Mouse (Mus musculus): Measurements from ENCODE around the gene Rhof. TPM values are rescaled to one million over a fixed set of nuclear protein-coding genes. Genes with fewer than 3 reads are reported as not detected.
A peak's percentile ranks its signal among the peaks of the same experiment; 100 is the strongest.

The Rhof gene
- polyA plus RNA-seq, 1 experiment = 70.7 TPM

GRCm38 (mm10) chr5:123125105-123125504 lies 7.4 kb downstream of the Rhof start:
- Histone ChIP-seq H3K4me3 (ENCODE audit: extremely low read depth, insufficient read depth, insufficient read length) (no peak overlapping the region), H3K27me3 (ENCODE audit: control insufficient read depth, insufficient read depth, low read length) (no peaks in the 10 kb centered on the region), H3K4me1 (ENCODE audit: control insufficient read depth, insufficient read depth, insufficient read length) (peaks cover 28% of the 10 kb centered on the region; the same call in 1 of the 2 replicates), H3K27ac (ENCODE audit: insufficient read depth, low read length) (peak overlapping the region; percentile 69), H3K36me3 (ENCODE audit: control insufficient read depth, insufficient read depth, low read length) (peaks cover 16% of the 10 kb centered on the region)
- no peak for DNase-seq (ENCODE audit: low read depth in 1 of 2, low spot score in 2 of 2)
- WGBS = 56% methylated on average over 6 of the region's 6 CpGs
- no peak for TF ChIP-seq POLR2A (IDR thresholded peaks at IDR 0.05; ENCODE audit: low read depth, low read length)

DNA sequence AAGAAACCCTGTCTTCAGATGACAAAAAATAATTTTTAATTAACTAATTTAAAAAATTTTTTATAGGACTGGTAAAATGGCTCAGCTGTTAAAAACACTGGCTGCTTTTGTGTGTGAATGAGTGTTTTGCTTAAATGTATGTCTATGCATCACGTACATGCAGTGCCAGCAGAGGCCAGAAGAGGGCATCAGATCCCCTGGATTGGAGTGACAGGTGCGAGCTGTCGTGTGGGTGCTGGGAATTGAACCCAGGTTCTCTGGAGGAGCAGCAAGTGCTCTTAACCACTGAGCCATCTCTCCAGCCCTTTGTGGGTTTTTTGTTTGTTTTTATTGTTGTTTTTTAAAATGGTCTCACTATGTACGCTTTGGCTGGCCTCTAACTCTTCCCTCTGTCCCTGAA lies 10.3 kb downstream of the Rhof start:
- WGBS = 92% methylated on average over 4 of the region's 4 CpGs
- Histone ChIP-seq H3K4me1 (ENCODE audit: control insufficient read depth, insufficient read depth, insufficient read length) (peaks cover 13% of the 10 kb centered on the region; the same call in 1 of the 2 replicates), H3K4me3 (ENCODE audit: extremely low read depth, insufficient read depth, insufficient read length) (no peak overlapping the region), H3K27me3 (ENCODE audit: control insufficient read depth, insufficient read depth, low read length) (no peaks in the 10 kb centered on the region), H3K36me3 (ENCODE audit: control insufficient read depth, insufficient read depth, low read length) (peaks cover 33% of the 10 kb centered on the region), H3K27ac (ENCODE audit: insufficient read depth, low read length) (no peak overlapping the region)
- DNase-seq (ENCODE audit: low read depth in 1 of 2, low spot score in 2 of 2) = no peak
- TF ChIP-seq CTCF (IDR thresholded peaks at IDR 0.05; ENCODE audit: extremely low read depth, insufficient read depth, insufficient read length, insufficient replicate concordance) (peak; percentile 31; the same call in 1 of the 2 replicates), POLR2A (IDR thresholded peaks at IDR 0.05; ENCODE audit: low read depth, low read length) (no peak)

DNA sequence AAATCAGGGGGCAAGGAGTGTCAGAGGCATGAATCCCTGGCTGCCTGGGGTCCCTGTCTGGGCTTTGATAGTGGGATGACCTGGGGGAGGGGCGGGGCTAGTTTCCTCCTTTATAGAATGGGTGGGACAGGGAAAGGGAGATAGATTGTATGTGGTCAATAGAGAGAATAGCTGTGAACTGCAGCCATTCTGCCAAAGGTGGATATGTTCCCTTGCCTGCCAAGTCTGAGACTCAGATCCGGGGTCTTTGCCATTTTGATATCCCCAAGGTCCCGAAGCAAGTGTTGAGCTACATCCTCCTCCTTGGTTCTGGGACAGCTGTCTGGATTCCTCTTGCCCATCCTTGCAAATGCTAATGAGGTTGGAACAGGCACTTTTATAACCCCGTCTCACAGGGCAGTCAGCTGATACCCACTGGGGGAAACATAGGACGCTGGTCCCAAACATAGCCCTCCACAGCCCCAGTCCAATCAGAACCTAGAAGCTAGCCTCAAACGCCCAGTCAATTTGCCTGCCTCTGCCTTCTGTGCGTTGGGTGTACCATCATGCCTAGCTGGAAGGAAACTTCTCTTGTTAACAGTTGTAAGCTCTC lies 11.8 kb downstream of the Rhof start:
- Histone ChIP-seq H3K36me3 (ENCODE audit: control insufficient read depth, insufficient read depth, low read length) (peaks cover 36% of the 10 kb centered on the region), H3K4me3 (ENCODE audit: extremely low read depth, insufficient read depth, insufficient read length) (no peak overlapping the region), H3K4me1 (ENCODE audit: control insufficient read depth, insufficient read depth, insufficient read length) (peaks cover 2% of the 10 kb centered on the region; the same call in 1 of the 2 replicates), H3K27me3 (ENCODE audit: control insufficient read depth, insufficient read depth, low read length) (no peaks in the 10 kb centered on the region), H3K27ac (ENCODE audit: insufficient read depth, low read length) (no peak overlapping the region)
- WGBS = 92% methylated on average over 7 of the region's 7 CpGs
- TF ChIP-seq POLR2A (IDR thresholded peaks at IDR 0.05; ENCODE audit: low read depth, low read length) = no peak
- TF ChIP-seq CTCF (IDR thresholded peaks at IDR 0.05; ENCODE audit: extremely low read depth, insufficient read depth, insufficient read length, insufficient replicate concordance) = no peak
- DNase-seq (ENCODE audit: low read depth in 1 of 2, low spot score in 2 of 2) = no peak

DNA sequence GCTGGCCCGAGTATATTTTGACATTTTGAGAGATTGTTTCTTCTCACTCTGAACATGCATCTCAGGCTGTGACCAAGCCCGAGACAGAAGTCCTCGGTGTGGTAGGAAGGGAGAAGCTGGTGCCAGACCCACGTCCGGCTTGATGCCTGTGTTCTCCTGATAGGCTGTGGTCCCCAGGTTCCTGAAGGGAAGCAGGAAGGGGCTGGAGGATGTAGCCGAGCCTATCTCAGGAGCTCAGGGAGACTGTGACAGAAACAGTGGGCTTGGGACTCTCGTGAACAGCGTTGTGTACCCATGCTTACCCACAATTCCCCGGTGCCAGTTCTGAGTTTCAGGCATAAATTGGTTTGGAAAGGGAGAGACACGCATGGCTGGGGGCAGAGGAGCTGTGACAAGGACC lies 13.7 kb downstream of the Rhof start:
- H3K36me3 ChIP-seq (ENCODE audit: control insufficient read depth, insufficient read depth, low read length) = peaks cover 36% of the 10 kb centered on the region
- no peak for TF ChIP-seq CTCF (IDR thresholded peaks at IDR 0.05; ENCODE audit: extremely low read depth, insufficient read depth, insufficient read length, insufficient replicate concordance)
- no peak for TF ChIP-seq POLR2A (IDR thresholded peaks at IDR 0.05; ENCODE audit: low read depth, low read length)

GRCm38 (mm10) chr5:123117773-123118172 lies 14.7 kb downstream of the Rhof start:
- no peak for DNase-seq (ENCODE audit: low read depth in 1 of 2, low spot score in 2 of 2)
- no peak overlapping the region for H3K27ac ChIP-seq (ENCODE audit: insufficient read depth, low read length)
- peaks cover 31% of the 10 kb centered on the region for H3K36me3 ChIP-seq (ENCODE audit: control insufficient read depth, insufficient read depth, low read length)
- no peak overlapping the region for H3K4me3 ChIP-seq (ENCODE audit: extremely low read depth, insufficient read depth, insufficient read length)
- no peaks in the 10 kb centered on the region for H3K4me1 ChIP-seq (ENCODE audit: control insufficient read depth, insufficient read depth, insufficient read length)
- 88% methylated on average over 8 of the region's 8 CpGs for WGBS
- TF ChIP-seq CTCF (IDR thresholded peaks at IDR 0.05; ENCODE audit: extremely low read depth, insufficient read depth, insufficient read length, insufficient replicate concordance) = no peak
- no peak for TF ChIP-seq POLR2A (IDR thresholded peaks at IDR 0.05; ENCODE audit: low read depth, low read length)
- no peaks in the 10 kb centered on the region for H3K27me3 ChIP-seq (ENCODE audit: control insufficient read depth, insufficient read depth, low read length)

More for the DNA sequence above, 13.7 kb downstream of the Rhof start:
- 61% methylated on average over 10 of the region's 10 CpGs for WGBS
- Histone ChIP-seq H3K27ac (ENCODE audit: insufficient read depth, low read length) (no peak overlapping the region), H3K4me3 (ENCODE audit: extremely low read depth, insufficient read depth, insufficient read length) (no peak overlapping the region), H3K27me3 (ENCODE audit: control insufficient read depth, insufficient read depth, low read length) (no peaks in the 10 kb centered on the region), H3K4me1 (ENCODE audit: control insufficient read depth, insufficient read depth, insufficient read length) (no peaks in the 10 kb centered on the region)
- DNase-seq (ENCODE audit: low read depth in 1 of 2, low spot score in 2 of 2) = no peak

- H3K4me1 ChIP-seq (ENCODE audit: control insufficient read depth, insufficient read depth, insufficient read length) = no peaks in the 10 kb centered on the region
- H3K27me3 ChIP-seq (ENCODE audit: control insufficient read depth, insufficient read depth, low read length) = no peaks in the 10 kb centered on the region
- no peak overlapping the region for H3K27ac ChIP-seq (ENCODE audit: insufficient read depth, low read length)
- 18% methylated on average over 10 of the region's 10 CpGs for WGBS
- no peak for TF ChIP-seq POLR2A (IDR thresholded peaks at IDR 0.05; ENCODE audit: low read depth, low read length)
- TF ChIP-seq CTCF (IDR thresholded peaks at IDR 0.05; ENCODE audit: extremely low read depth, insufficient read depth, insufficient read length, insufficient replicate concordance) = peak; percentile 96
- DNase-seq (ENCODE audit: low read depth in 1 of 2, low spot score in 2 of 2) = peak; percentile 44 to 81
- peaks cover 28% of the 10 kb centered on the region for H3K36me3 ChIP-seq (ENCODE audit: control insufficient read depth, insufficient read depth, low read length)
- no peak overlapping the region for H3K4me3 ChIP-seq (ENCODE audit: extremely low read depth, insufficient read depth, insufficient read length)
Measured at GRCm38 (mm10) chr5:123117257-123117656, 15.2 kb downstream of the Rhof start.

DNA sequence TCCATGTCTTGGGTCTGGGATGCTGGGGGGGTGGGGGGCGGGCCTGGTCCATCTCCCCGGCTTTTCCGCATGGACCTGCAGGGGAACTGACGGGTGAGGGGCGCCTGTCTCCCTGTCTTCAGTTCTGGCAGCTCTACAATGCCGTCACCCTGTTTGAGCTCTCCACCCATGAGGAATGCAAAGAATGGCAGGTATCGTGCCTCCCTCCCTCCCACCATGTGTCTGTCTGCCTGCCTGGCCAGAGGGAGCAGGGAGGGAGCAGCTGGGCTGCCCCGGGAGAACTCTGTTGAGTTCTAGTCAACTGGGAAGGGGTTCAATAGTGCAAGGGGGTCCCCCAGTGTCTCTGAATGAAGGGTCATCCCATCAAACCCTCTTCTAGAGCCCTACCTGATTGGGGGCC lies 16.4 kb downstream of the Rhof start:
- no peak overlapping the region for H3K4me3 ChIP-seq (ENCODE audit: extremely low read depth, insufficient read depth, insufficient read length)
- TF ChIP-seq CTCF (IDR thresholded peaks at IDR 0.05; ENCODE audit: extremely low read depth, insufficient read depth, insufficient read length, insufficient replicate concordance) (no peak), POLR2A (IDR thresholded peaks at IDR 0.05; ENCODE audit: low read depth, low read length) (no peak)
- peaks cover 28% of the 10 kb centered on the region for H3K36me3 ChIP-seq (ENCODE audit: control insufficient read depth, insufficient read depth, low read length)
- WGBS = 92% methylated on average over 8 of the region's 8 CpGs
- no peak for DNase-seq (ENCODE audit: low read depth in 1 of 2, low spot score in 2 of 2)
- no peak overlapping the region for H3K27ac ChIP-seq (ENCODE audit: insufficient read depth, low read length)
- H3K27me3 ChIP-seq (ENCODE audit: control insufficient read depth, insufficient read depth, low read length) = no peaks in the 10 kb centered on the region
- H3K4me1 ChIP-seq (ENCODE audit: control insufficient read depth, insufficient read depth, insufficient read length) = no peaks in the 10 kb centered on the region

Data from spleen, adult 2 months (tissue).